ENCODE assay signal across 10 mouse cellular contexts in the genomic region with DNA sequence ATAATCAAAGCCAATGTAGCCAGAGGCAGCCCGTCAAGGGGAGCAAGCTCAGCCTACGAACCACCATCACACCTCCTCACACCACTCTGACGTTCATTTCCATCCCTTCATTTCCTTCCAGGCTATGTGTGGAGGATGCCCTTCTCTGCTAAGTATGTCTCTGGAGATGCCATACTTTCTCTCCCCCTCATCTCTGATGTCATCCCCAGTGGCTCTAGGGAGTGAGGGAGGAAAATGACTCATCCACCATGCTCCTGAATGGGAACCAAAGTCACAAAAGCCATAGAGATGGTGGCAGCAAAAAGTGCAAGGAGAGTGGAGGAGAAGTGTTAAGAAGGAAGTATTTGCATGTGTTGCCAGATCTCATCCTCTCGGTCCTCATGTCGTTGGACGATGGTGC.
"Had no signal": no experiment of that assay in that cellular context is flagged by ENCODE, and none has a peak within 500 bp of the region (broad histone marks: within the 10 kb centered on the region; RNA-seq: fewer than 3 reads in every experiment).

No protein-coding gene starts in this region.

- ATAC-seq: liver, embryonic 12.5 days; midbrain, embryonic 13.5 days had no signal

- DNase-seq: kidney, adult 11 months; kidney, adult 9 months; kidney, postnatal 10 days; kidney, postnatal 4 days; lung, embryonic 14.5 days; lung, postnatal 10 days; thymus, adult 18-20 months; thymus, postnatal 14 days had no signal
